Mouse (Mus musculus) limb, embryonic 12.5 days (tissue): ENCODE measurements around the gene Rfxap. TPM values are rescaled to one million over a fixed set of nuclear protein-coding genes. Genes with fewer than 3 reads are reported as not detected.
A peak's percentile ranks its signal among the peaks of the same experiment; 100 is the strongest.
"Not testable (repeated sequence)": the region's sequence is repeated elsewhere in the genome, so short reads cannot be mapped to it uniquely, and the experiment has no call there.

Experiments
- ATAC-seq: fragments of 200-750 bp; cut with Nextera tagmentation; 2 replicates; pipeline ENCODE4 v1.8.0; 2017; ENCODE audit warnings: low read depth, moderate TSS enrichment; ENCODE audit not compliant: insufficient number of reproducible peaks, insufficient read depth, low FRiP score, low TSS enrichment
- H3K27ac ChIP-seq: fragments of 300-500 bp; sonication (generic); 2 replicates; pipeline ENCODE4 v1.5.1; 2016; ENCODE audit warnings: mild to moderate bottlenecking, moderate library complexity
- H3K27me3 ChIP-seq: fragments of 300-500 bp; sonication (generic); 2 replicates; pipeline ENCODE4 v1.6.1; 2016; ENCODE audit warnings: mild to moderate bottlenecking, moderate library complexity
- H3K36me3 ChIP-seq: fragments of 300-500 bp; sonication (generic); 2 replicates; pipeline ENCODE4 v1.6.1; 2016; ENCODE audit warnings: mild to moderate bottlenecking, moderate library complexity
- H3K4me1 ChIP-seq: fragments of 300-500 bp; sonication (generic); replicated peaks from 2 replicates; pipeline ENCODE4 v1.6.1; 2016
- H3K4me2 ChIP-seq: fragments of 300-500 bp; sonication (generic); 2 replicates; pipeline ENCODE4 v1.6.1; 2016; ENCODE audit warnings: mild to moderate bottlenecking, moderate library complexity
- H3K4me3 ChIP-seq: fragments of 300-500 bp; sonication (generic); replicated peaks from 2 replicates; pipeline ENCODE4 v1.5.1; 2016; ENCODE audit warnings: mild to moderate bottlenecking
- H3K9ac ChIP-seq: fragments of 300-500 bp; sonication (generic); replicated peaks from 2 replicates; pipeline ENCODE4 v1.6.1; 2016; ENCODE audit warnings: mild to moderate bottlenecking, moderate library complexity
- H3K9me3 ChIP-seq: fragments of 300-500 bp; sonication (generic); 2 replicates; pipeline ENCODE4 v1.6.1; 2016; ENCODE audit warnings: mild to moderate bottlenecking, moderate library complexity
- WGBS: fragments of 180-500 bp; shearing (Covaris S2); methylation state at CpG from one replicate; pipeline ENCODE4 v1.1.7; 2016; 5-methylcytosine and 5-hydroxymethylcytosine counted together
- polyA plus RNA-seq: library from polyadenylated mRNA; unstranded; fragments of >200 nt; fragmentation: Nextera tagmentation; extraction: Ambion mirVana; gene quantifications from 2 replicates; pipeline ENCODE4 v1.2.1, GENCODE M21; 2016

Gene Rfxap
- polyA plus RNA-seq, 1 experiment from 2014 or later = 64.0 TPM

GRCm38 (mm10) chr3:54766034-54766433, 41.6 kb downstream of the Rfxap start:
- no peak overlapping the region for H3K9ac ChIP-seq
- 84% methylated on average over 14 of the region's 14 CpGs for WGBS
- H3K36me3 ChIP-seq = no peaks in the 10 kb centered on the region
- no peak overlapping the region for H3K4me2 ChIP-seq
- no peak overlapping the region for H3K27ac ChIP-seq
- ATAC-seq = no peak
- 0 out of 2 replicates have a peak, but pooled peaks cover 6% of the 10 kb centered on the region for H3K4me1 ChIP-seq
- H3K27me3 ChIP-seq = no peaks in the 10 kb centered on the region
- H3K9me3 ChIP-seq = no peaks in the 10 kb centered on the region
- H3K4me3 ChIP-seq = no peak overlapping the region

- ATAC-seq, H3K36me3 ChIP-seq, H3K4me3 ChIP-seq, H3K4me1 ChIP-seq, H3K27me3 ChIP-seq, H3K27ac ChIP-seq, H3K9me3 ChIP-seq, H3K9ac ChIP-seq, H3K4me2 ChIP-seq: not testable (repeated sequence)
- 87% methylated on average over 6 of the region's 6 CpGs for WGBS
Observed at GRCm38 (mm10) chr3:54765521-54765920, 42.1 kb downstream of the Rfxap start.

GRCm38 (mm10) chr3:54764418-54764817, 43.2 kb downstream of the Rfxap start:
- 0 out of 2 replicates have a peak, but pooled peaks cover 6% of the 10 kb centered on the region for H3K4me1 ChIP-seq
- peak overlapping the region; percentile 19; the same call in 1 of the 2 replicates for H3K4me3 ChIP-seq
- H3K9me3 ChIP-seq = no peaks in the 10 kb centered on the region
- H3K27me3 ChIP-seq = no peaks in the 10 kb centered on the region
- H3K27ac ChIP-seq = no peak overlapping the region
- no peaks in the 10 kb centered on the region for H3K36me3 ChIP-seq
- peak overlapping the region; percentile 33 for H3K4me2 ChIP-seq
- 74% methylated on average over 18 of the region's 18 CpGs for whole genome bisulfite sequencing
- no peak for ATAC-seq
- no peak overlapping the region for H3K9ac ChIP-seq

- 93% methylated on average over 1 of the region's 1 CpGs for whole genome bisulfite sequencing
- Histone ChIP-seq H3K27me3 (peaks cover 7% of the 10 kb centered on the region), H3K36me3 (no peaks in the 10 kb centered on the region), H3K4me1 (peaks cover 18% of the 10 kb centered on the region; the same call in 1 of the 2 replicates), H3K4me3 (no peak overlapping the region), H3K4me2 (no peak overlapping the region), H3K9me3 (no peaks in the 10 kb centered on the region), H3K9ac (no peak overlapping the region), H3K27ac (no peak overlapping the region)
- ATAC-seq = no peak
Observed at GRCm38 (mm10) chr3:54761258-54761657, 46.3 kb downstream of the Rfxap start.

- peaks cover 23% of the 10 kb centered on the region; the same call in 1 of the 2 replicates for H3K4me1 ChIP-seq
- no peak overlapping the region for H3K9ac ChIP-seq
- peaks cover 10% of the 10 kb centered on the region for H3K27me3 ChIP-seq
- no peak for ATAC-seq
- no peak overlapping the region for H3K4me3 ChIP-seq
- WGBS = 72% methylated on average over 15 of the region's 15 CpGs
- H3K9me3 ChIP-seq = no peaks in the 10 kb centered on the region
- H3K27ac ChIP-seq = no peak overlapping the region
- H3K4me2 ChIP-seq = no peak overlapping the region
- no peaks in the 10 kb centered on the region for H3K36me3 ChIP-seq
Observed at GRCm38 (mm10) chr3:54760321-54761115, 47.1 kb downstream of the Rfxap start.

GRCm38 (mm10) chr3:54759211-54759610, 48.4 kb downstream of the Rfxap start:
- Histone ChIP-seq H3K27ac (no peak overlapping the region), H3K4me1 (peaks cover 26% of the 10 kb centered on the region; the same call in 1 of the 2 replicates), H3K9me3 (no peaks in the 10 kb centered on the region), H3K27me3 (peaks cover 20% of the 10 kb centered on the region), H3K4me2 (no peak overlapping the region), H3K4me3 (no peak overlapping the region), H3K9ac (no peak overlapping the region), H3K36me3 (no peaks in the 10 kb centered on the region)
- 84% methylated on average over 9 of the region's 9 CpGs for WGBS
- ATAC-seq = no peak

- 89% methylated on average over 8 of the region's 8 CpGs for WGBS
- no peak overlapping the region for H3K9ac ChIP-seq
- H3K4me2 ChIP-seq = no peak overlapping the region
Observed at GRCm38 (mm10) chr3:54757446-54757845, 50.1 kb downstream of the Rfxap start.

GRCm38 (mm10) chr3:54756058-54756457, 51.5 kb downstream of the Rfxap start:
- H3K27ac ChIP-seq = peak overlapping the region; percentile 70
- under 1% methylated on average over 11 of the region's 11 CpGs for WGBS
- H3K36me3 ChIP-seq = peaks cover 11% of the 10 kb centered on the region
- no peaks in the 10 kb centered on the region for H3K9me3 ChIP-seq
- H3K9ac ChIP-seq = peak overlapping the region; percentile 78
- H3K4me1 ChIP-seq = peaks cover 22% of the 10 kb centered on the region; the same call in 1 of the 2 replicates
- H3K4me2 ChIP-seq = peak overlapping the region; percentile 99
- no peak for ATAC-seq
- H3K4me3 ChIP-seq = peak overlapping the region; percentile 69
- H3K27me3 ChIP-seq = peaks cover 22% of the 10 kb centered on the region

More at GRCm38 (mm10) chr3:54757446-54757845, 50.1 kb downstream of the Rfxap start:
- no peak overlapping the region for H3K27ac ChIP-seq
- no peaks in the 10 kb centered on the region for H3K36me3 ChIP-seq
- H3K4me3 ChIP-seq = no peak overlapping the region
- ATAC-seq = no peak
- H3K9me3 ChIP-seq = no peaks in the 10 kb centered on the region
- H3K4me1 ChIP-seq = peaks cover 22% of the 10 kb centered on the region; the same call in 1 of the 2 replicates
- H3K27me3 ChIP-seq = peaks cover 22% of the 10 kb centered on the region

GRCm38 (mm10) chr3:54755145-54756041, 52.2 kb downstream of the Rfxap start, which contains the start of gene Smad9:
Smad9 (plus strand) TSS chr3:54755582.
- ATAC-seq = peak; percentile 68

GRCm38 (mm10) chr3:54753411-54753810, 54.2 kb downstream of the Rfxap start:
- Histone ChIP-seq H3K9me3 (no peaks in the 10 kb centered on the region), H3K4me2 (no peak overlapping the region), H3K9ac (no peak overlapping the region), H3K27me3 (peaks cover 22% of the 10 kb centered on the region), H3K36me3 (peaks cover 38% of the 10 kb centered on the region), H3K27ac (no peak overlapping the region), H3K4me1 (peaks cover 22% of the 10 kb centered on the region; the same call in 1 of the 2 replicates), H3K4me3 (no peak overlapping the region)
- WGBS = 77% methylated on average over 4 of the region's 4 CpGs
- no peak for ATAC-seq

More at GRCm38 (mm10) chr3:54755145-54756041, 52.2 kb downstream of the Rfxap start, which contains the start of gene Smad9:
- Histone ChIP-seq H3K27me3 (peaks cover 22% of the 10 kb centered on the region), H3K9me3 (no peaks in the 10 kb centered on the region), H3K27ac (peak within 1 kb of the TSS; percentile 70), H3K36me3 (peaks cover 18% of the 10 kb centered on the region), H3K4me2 (peak within 1 kb of the TSS; percentile 99), H3K4me3 (peak within 1 kb of the TSS; percentile 69), H3K4me1 (peaks cover 22% of the 10 kb centered on the region; the same call in 1 of the 2 replicates), H3K9ac (peak within 1 kb of the TSS; percentile 78)
- under 1% methylated on average over 60 of the region's 66 CpGs for WGBS
